Mouse (Mus musculus): ENCODE results near the gene Olfr150.
"Not testable (repeated sequence)": the region's sequence is repeated elsewhere in the genome, so short reads cannot be mapped to it uniquely, and the experiment has no call there.

Olfr150 gene

DNA sequence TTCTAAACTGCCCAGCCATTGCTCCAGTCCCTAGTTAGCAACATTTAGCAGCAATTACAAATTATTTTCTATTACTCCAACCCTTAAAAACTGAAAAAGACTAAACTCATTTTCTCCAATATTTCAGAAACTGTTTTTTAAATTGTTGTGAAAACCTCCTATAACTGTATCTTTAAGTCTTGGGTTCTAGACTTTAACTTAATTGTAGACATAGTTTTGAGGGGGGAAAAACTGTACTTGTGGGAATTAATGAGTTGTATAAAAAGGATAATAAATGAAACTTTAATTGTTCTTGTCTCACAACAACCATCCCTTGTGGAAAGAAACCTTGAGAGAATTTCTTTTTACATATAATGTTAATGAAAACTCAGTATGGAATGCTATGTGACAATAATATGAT, at the start of gene Olfr150:
Olfr150 (plus strand) TSS at position 301 of the 400 bp plus-strand sequence.
- no peak for DNase-seq (ENCODE audit: low read depth, low spot score)

DNA sequence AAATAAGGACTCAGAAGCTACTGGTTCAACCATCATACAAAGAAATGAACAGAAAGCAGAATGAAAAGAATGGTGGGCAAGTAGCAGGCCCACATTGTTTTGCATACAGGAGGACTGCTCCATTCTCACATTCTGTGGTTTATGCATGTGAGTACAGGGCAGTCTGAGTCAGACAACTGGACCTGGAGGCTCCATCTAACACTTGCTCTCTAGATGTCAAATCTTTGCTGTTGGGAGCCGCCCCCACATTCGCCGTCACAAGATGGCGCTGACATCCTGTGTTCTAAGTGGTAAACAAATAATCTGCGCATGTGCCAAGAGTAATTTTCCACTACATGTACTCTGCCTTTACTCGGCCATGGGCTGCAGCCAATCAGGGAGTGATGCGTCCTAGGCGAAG, 29.7 kb upstream of the Olfr150 start:
- not testable (repeated sequence) for DNase-seq (ENCODE audit: low read depth, low spot score)

DNA sequence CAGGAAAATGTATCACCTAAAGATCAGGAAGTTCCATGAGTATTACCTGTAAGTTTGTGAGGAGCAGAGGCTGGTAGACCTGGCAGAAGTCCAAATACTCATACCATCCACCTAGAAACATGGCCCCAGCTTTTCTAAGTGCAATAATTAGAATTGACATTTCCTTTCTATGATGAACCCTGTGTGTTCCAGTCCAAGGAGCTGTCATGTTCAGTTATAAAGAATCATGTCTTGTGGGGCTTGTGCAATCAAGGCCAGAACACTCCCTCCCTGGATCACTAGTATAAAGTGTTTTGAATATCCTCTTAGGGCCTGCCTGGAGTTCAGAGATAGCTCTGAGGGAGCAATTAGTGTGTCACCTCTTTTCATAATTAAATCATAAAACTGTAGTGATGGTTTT, 23.8 kb upstream of the Olfr150 start, which contains the start of gene Olfr149:
Olfr149 (minus strand) TSS at position 101 of the 400 bp plus-strand sequence.
- DNase-seq (ENCODE audit: low read depth, low spot score): no peak

DNA sequence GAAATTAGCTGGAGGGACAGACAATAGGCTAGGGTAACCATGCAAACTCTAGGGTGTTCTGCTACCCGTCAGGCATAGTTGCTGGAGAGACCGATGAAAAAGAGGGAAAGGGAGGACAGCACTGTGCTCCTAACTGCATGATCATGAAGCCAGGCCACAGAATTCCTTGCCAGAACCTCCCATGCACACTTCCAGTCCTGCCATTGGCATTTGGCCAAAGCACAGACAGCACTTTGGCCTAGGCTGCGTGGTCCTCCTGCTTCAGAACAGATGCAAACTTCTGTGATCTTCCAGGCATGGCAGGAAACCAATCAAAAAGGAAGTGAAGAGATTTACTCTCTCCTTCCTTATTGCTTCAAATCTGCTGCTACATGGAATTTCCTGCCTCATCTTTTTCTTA, 21.8 kb upstream of the Olfr150 start:
- DNase-seq (ENCODE audit: low read depth, low spot score): no peak

DNA sequence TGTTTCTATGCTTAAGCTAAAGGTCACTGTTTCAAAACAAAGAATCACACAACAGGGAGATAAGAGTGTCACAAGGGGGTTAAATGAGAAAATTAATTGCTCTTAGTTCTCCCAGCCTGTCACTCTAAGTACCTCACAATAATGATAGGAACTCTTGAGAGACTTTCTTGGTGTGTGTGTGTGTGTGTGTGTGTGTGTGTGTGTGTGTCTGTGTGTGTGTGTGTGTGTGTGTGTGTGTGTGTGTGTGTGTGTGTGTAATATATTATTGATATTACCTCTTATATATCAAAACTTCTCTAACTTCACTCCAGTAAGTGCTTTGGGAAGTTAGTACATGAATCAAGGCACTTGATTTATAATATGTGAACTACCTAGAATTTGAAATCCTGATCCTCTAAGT, 19.7 kb upstream of the Olfr150 start, which contains the start of gene Olfr965:
Olfr965 (plus strand) TSS at position 301 of the 400 bp plus-strand sequence.
- no peak for DNase-seq (ENCODE audit: low read depth, low spot score)

DNA sequence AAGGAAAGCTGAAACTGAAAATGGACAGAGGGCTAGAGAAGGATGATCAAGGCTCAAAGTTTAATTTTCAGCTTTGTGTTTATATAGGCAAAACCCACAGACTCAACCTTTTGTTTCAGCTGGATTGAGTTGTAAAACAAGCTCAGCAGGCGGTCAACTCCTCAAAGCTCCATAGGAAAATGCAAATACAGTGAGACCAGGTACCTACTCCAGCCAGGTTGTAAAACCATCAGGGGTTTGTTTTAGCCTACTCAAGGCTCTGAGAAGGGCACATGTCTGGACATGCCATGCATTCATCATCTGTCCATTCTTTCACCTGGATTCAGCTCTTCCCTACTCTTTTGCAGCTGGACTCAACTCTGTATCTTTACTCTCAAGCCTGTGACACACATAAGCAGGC, 10.0 kb downstream of the Olfr150 start:
- DNase-seq (ENCODE audit: low read depth, low spot score): no peak

DNA sequence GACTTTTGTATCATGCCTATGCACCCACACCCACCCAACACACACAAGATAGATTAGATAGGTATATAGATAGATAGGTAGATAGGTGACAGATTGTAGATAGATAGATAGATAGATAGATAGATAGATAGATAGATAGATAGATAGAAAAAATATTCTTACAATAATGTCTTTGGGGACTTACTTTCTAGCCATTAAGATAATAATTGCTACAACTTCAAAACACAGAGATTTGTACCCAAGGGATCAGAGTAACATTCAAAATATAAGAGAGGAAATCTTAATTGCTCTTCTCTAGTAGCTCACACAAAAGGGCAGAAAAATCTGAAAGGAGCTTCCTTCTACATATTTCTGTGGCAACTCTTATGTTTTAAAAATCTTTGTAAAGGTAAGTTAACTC, 15.2 kb downstream of the Olfr150 start, which contains the start of gene Olfr967:
Olfr967 (plus strand) TSS at position 301 of the 400 bp plus-strand sequence.
- DNase-seq (ENCODE audit: low read depth, low spot score): no peak

DNA sequence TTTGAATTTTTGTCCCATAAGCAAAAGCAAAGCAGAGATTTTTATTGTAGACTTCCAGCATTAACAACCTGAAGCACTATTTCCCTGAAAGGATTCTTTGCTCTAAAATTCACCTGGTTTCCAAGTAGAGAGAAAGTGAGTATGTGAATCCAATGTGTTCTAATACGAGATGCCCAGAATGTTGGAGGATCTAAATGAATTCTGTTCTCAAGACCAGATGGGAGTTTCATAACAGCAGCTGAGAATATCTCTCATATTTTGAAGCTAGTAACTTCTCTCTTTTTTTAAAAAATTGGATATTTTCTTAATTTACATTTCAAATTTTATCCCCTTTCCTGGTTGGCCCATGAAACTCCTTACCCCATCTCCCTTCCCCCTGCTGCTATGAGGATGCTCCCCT, 15.7 kb downstream of the Olfr150 start:
- DNase-seq (ENCODE audit: low read depth, low spot score): no peak

DNA sequence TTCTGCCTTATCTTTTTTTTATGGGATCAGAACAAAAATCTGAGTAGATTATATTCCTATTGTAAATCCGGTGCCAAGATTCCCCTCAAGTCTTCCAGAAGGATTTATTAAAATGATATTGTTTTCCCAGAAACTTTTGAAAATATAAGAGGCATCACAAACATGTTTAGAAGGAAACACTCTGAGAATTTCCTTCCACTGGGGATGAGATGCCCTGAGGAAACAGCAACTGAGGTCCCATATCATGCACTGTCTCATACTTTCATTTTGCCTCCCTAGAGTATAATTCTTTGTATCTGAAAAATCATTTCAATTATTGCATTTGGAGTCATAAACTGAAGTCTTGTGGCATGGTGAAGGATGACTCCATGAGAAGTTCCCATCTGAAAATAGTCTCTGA, 52.4 kb downstream of the Olfr150 start, which contains the start of gene Olfr968:
Olfr968 (minus strand) TSS at position 101 of the 400 bp plus-strand sequence.
- DNase-seq (ENCODE audit: low read depth, low spot score): no peak

All from forelimb bud, embryonic 11.5 days (tissue).